Mouse (Mus musculus) liver, adult 2 months (tissue): ENCODE measurements at regions not wholly inside any gene's neighbourhood (a gene's known extent, or its start where the extent isn't known, plus 50 kb on each side); places are given as distances from the start of the nearest gene placed in this dataset.

ENCODE experiments used
- CTCF ChIP-seq: fragments of 200-500 bp; IDR thresholded peaks from 2 replicates; pipeline ENCODE4 v1.5.1; 2011; ENCODE audit warnings: low read depth, low read length, control low read depth
- POLR2A ChIP-seq: fragments of 200-500 bp; IDR thresholded peaks from 2 replicates; pipeline ENCODE4 v1.6.1; 2011; ENCODE audit warnings: low read length, control low read depth; ENCODE audit not compliant: insufficient read depth; ENCODE audit errors: extremely low read depth

DNA sequence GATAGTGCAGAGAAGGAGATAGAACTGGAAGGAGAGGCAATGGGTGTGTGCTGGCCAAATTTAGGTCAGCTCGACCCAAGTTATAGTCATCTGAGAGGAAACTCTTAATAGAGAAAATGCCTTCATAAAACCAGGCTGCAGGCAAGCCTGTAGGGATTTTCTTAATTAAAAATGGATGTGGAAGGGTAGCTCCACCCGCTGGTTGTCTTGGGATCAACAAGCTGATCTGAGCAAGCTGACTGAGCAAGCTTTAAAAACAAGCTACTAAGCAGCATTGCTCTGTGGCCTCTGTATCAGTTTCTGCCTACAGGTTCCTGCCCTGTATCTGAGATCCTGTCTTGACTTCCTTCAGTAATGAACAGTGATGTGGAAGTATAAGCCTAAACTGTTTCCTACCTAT lies 275.8 kb upstream of the Slc7a14 start:
- TF ChIP-seq CTCF = no peak
- no peak for TF ChIP-seq POLR2A
